Mouse (Mus musculus) WW6 (cell line): Measurements from ENCODE around the gene Gm47791.

ENCODE experiments used
- DNase-seq: peaks from one replicate; pipeline ENCODE4 v3.0.0-alpha.2; 2013; ENCODE audit warnings: low read depth, low spot score

Gene Gm47791

GRCm38 (mm10) chr1:82787414-82787813, 16.4 kb upstream of the Gm47791 start:
- peak; percentile 45 for DNase-seq

- DNase-seq, result no peak
Measured at GRCm38 (mm10) chr1:82785546-82785945, 14.5 kb upstream of the Gm47791 start.

GRCm38 (mm10) chr1:82783559-82783958, 12.5 kb upstream of the Gm47791 start:
- no peak for DNase-seq

- DNase-seq, result no peak
Measured at GRCm38 (mm10) chr1:82779388-82779966, 8.4 kb upstream of the Gm47791 start.

GRCm38 (mm10) chr1:82775293-82775692, 4.2 kb upstream of the Gm47791 start:
- no peak for DNase-seq

- DNase-seq, result no peak
Measured at GRCm38 (mm10) chr1:82773208-82773607, 2.2 kb upstream of the Gm47791 start.

GRCm38 (mm10) chr1:82772428-82772827, 1.4 kb upstream of the Gm47791 start:
- no peak for DNase-seq

- DNase-seq, result no peak
Measured at GRCm38 (mm10) chr1:82768269-82768668, 2.8 kb downstream of the Gm47791 start, which contains the start of gene Tm4sf20. TSS of gene Tm4sf20 (minus strand) at chr1:82768461.

GRCm38 (mm10) chr1:82766641-82767040, 4.4 kb downstream of the Gm47791 start:
- DNase-seq, result no peak

- DNase-seq, result no peak
Measured at GRCm38 (mm10) chr1:82766227-82766626, 4.8 kb downstream of the Gm47791 start.

- DNase-seq, result no peak
Measured at GRCm38 (mm10) chr1:82762274-82762673, 8.8 kb downstream of the Gm47791 start.

GRCm38 (mm10) chr1:82761454-82762169, 9.4 kb downstream of the Gm47791 start:
- DNase-seq, result no peak

- peak; percentile 24 for DNase-seq
Measured at GRCm38 (mm10) chr1:82759520-82759919, 11.5 kb downstream of the Gm47791 start.

GRCm38 (mm10) chr1:82747714-82748452, 23.2 kb downstream of the Gm47791 start:
- DNase-seq, result no peak

- DNase-seq, result no peak
Measured at GRCm38 (mm10) chr1:82746408-82746807, 24.6 kb downstream of the Gm47791 start.

- DNase-seq, result no peak
Measured at GRCm38 (mm10) chr1:82743962-82744361, 27.1 kb downstream of the Gm47791 start.

GRCm38 (mm10) chr1:82741539-82741938, 29.5 kb downstream of the Gm47791 start:
- no peak for DNase-seq

- DNase-seq, result no peak
Measured at GRCm38 (mm10) chr1:82738066-82738465, 33.0 kb downstream of the Gm47791 start.

GRCm38 (mm10) chr1:82733357-82733756, 37.7 kb downstream of the Gm47791 start:
- DNase-seq, result no peak

- no peak for DNase-seq
Measured at GRCm38 (mm10) chr1:82726482-82726881, 44.6 kb downstream of the Gm47791 start.

GRCm38 (mm10) chr1:82725875-82726185, 45.2 kb downstream of the Gm47791 start:
- no peak for DNase-seq

GRCm38 (mm10) chr1:82725026-82725874, 45.8 kb downstream of the Gm47791 start:
- DNase-seq, result no peak
